In the genomic region with DNA sequence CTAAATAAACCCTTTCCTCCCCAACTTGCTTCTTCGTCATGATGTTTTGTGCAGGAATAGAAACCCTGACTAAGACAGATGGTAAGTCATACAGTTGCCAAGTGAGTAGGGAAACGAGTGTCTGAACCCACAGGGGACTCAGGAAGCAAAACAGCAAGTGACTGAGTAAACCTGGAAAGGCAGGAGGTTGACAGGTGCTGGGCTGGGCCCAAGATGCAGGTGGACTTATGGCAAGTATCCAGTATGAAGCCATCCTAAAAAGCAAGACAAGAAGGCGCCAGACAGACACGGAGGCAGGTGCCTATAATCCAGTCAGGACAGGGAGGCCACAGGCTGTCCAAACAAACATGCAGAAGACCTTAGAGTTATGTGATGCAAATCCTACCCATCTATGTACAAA, we compare ENCODE assay signal across 20 mouse cellular contexts.
DNase-seq lines count a peak whose midpoint lies in the region; ATAC-seq lines count a peak whose summit lies in the region.
"Had no signal": no experiment of that assay in that cellular context is flagged by ENCODE, and none has a peak within 500 bp of the region (broad histone marks: within the 10 kb centered on the region; RNA-seq: fewer than 3 reads in every experiment).

No protein-coding gene starts in this region.

- peak; percentile 40 for DNase-seq in cerebellum, adult 11 months
- peak; percentile 36 to 43 for DNase-seq in cerebellum, adult 18-20 months
- peak; percentile 74 for DNase-seq in cerebellum, adult 9-11 months
- DNase-seq in cerebellum, postnatal 36 days: peak; percentile 36 to 47
- DNase-seq in forebrain, embryonic 14.5 days (ENCODE audit: low spot score): no peak
- no peak for DNase-seq in gastrocnemius, adult 8-10 months (ENCODE audit: low spot score in 2 of 2)
- no peak for DNase-seq in heart, adult 8-10 months (ENCODE audit: low spot score)
- DNase-seq: adrenal gland, adult 8-10 months; adrenal gland, postnatal 36 days; gastrocnemius, postnatal 36 days; heart, adult 18-20 months; heart, postnatal 14 days; kidney, adult 18-20 months had no signal

- no peaks in the 10 kb centered on the region for H3K27me3 ChIP-seq in forebrain, embryonic 14.5 days (replicated peaks; ENCODE audit: control insufficient read depth, insufficient read depth, low read length)
- H3K27me3 ChIP-seq: embryonic facial prominence, embryonic 12.5 days; heart, embryonic 15.5 days; intestine, embryonic 15.5 days had no signal

- no peaks in the 10 kb centered on the region for H3K9me3 ChIP-seq in forebrain, embryonic 14.5 days (replicated peaks; ENCODE audit: control insufficient read depth, low read length)
- H3K9me3 ChIP-seq: embryonic facial prominence, embryonic 12.5 days; heart, embryonic 15.5 days; hindbrain, embryonic 10.5 days; intestine, embryonic 15.5 days had no signal

- H3K27ac ChIP-seq in forebrain, embryonic 14.5 days (ENCODE audit: low read depth, low read length): no peak overlapping the region
- H3K27ac ChIP-seq: embryonic facial prominence, embryonic 12.5 days; heart, embryonic 15.5 days; hindbrain, embryonic 10.5 days; intestine, embryonic 15.5 days had no signal

- no peaks in the 10 kb centered on the region for H3K36me3 ChIP-seq in forebrain, embryonic 14.5 days (ENCODE audit: control insufficient read depth, insufficient read depth, low read length)
- H3K36me3 ChIP-seq: embryonic facial prominence, embryonic 12.5 days; heart, embryonic 15.5 days; hindbrain, embryonic 10.5 days; intestine, embryonic 15.5 days had no signal

- H3K4me3 ChIP-seq in forebrain, embryonic 14.5 days (ENCODE audit: low read depth, low read length): no peak overlapping the region
- H3K4me3 ChIP-seq: embryonic facial prominence, embryonic 12.5 days; heart, embryonic 15.5 days; hindbrain, embryonic 10.5 days; intestine, embryonic 15.5 days had no signal

- H3K4me1 ChIP-seq in forebrain, embryonic 14.5 days (ENCODE audit: control insufficient read depth, insufficient read depth, low read length): peaks cover 7% of the 10 kb centered on the region; the same call in 1 of the 2 replicates
- H3K4me1 ChIP-seq: embryonic facial prominence, embryonic 12.5 days; intestine, embryonic 15.5 days had no signal

- H3K9ac ChIP-seq in forebrain, embryonic 14.5 days (ENCODE audit: low read length): no peak overlapping the region
- H3K9ac ChIP-seq: embryonic facial prominence, embryonic 12.5 days; heart, embryonic 15.5 days; hindbrain, embryonic 14.5 days; intestine, embryonic 15.5 days had no signal

- WGBS in forebrain, embryonic 14.5 days: 67% methylated on average over 4 of the region's 4 CpGs

- H3K4me2 ChIP-seq in forebrain, embryonic 14.5 days (ENCODE audit: low read length): no peak overlapping the region
- H3K4me2 ChIP-seq: embryonic facial prominence, embryonic 12.5 days; heart, embryonic 11.5 days; heart, embryonic 15.5 days; hindbrain, embryonic 14.5 days; intestine, embryonic 15.5 days had no signal

- no peak for ATAC-seq in forebrain, embryonic 14.5 days
- ATAC-seq: forebrain, embryonic 16.5 days; intestine, embryonic 15.5 days had no signal

Comparison
In these comparisons a context has a peak if more than half of its experiments do, and no peak if none do; other contexts are left out.
1. DNase-seq: peak in cerebellum, adult 11 months (single experiment), cerebellum, adult 18-20 months (2 of 2), cerebellum, adult 9-11 months (single experiment) and cerebellum, postnatal 36 days (2 of 2); none in forebrain, embryonic 14.5 days (single experiment), gastrocnemius, adult 8-10 months (0 of 2) and heart, adult 8-10 months (single experiment).